Mouse (Mus musculus) ovary, postnatal 10 days (tissue): ENCODE results near the gene Cd4.
"Not testable (repeated sequence)": the region's sequence is repeated elsewhere in the genome, so short reads cannot be mapped to it uniquely, and the experiment has no call there.

ENCODE experiments used
- DNase-seq: peaks from one replicate; pipeline ENCODE4 v3.0.0; 2022; ENCODE audit warnings: low spot score

Gene Cd4

GRCm38 (mm10) chr6:124915942-124916694, 28.1 kb upstream of the Cd4 start:
- DNase-seq = no peak

GRCm38 (mm10) chr6:124915160-124915941, 27.3 kb upstream of the Cd4 start:
- no peak for DNase-seq

- no peak for DNase-seq
These were observed 26.5 kb upstream of the Cd4 start for GRCm38 (mm10) chr6:124914511-124914910.

- no peak for DNase-seq
These were observed 25.8 kb upstream of the Cd4 start for GRCm38 (mm10) chr6:124913721-124914285.

- no peak for DNase-seq
These were observed 25.2 kb upstream of the Cd4 start for GRCm38 (mm10) chr6:124913214-124913613.

- no peak for DNase-seq
These were observed 23.7 kb upstream of the Cd4 start, which contains the start of gene Lag3 for GRCm38 (mm10) chr6:124911533-124912218. Lag3 (minus strand) TSS chr6:124911705.

- DNase-seq = no peak
These were observed 22.0 kb upstream of the Cd4 start for GRCm38 (mm10) chr6:124910032-124910431.

- no peak for DNase-seq
These were observed 19.7 kb upstream of the Cd4 start for GRCm38 (mm10) chr6:124907767-124908166.

GRCm38 (mm10) chr6:124904991-124905860, 17.2 kb upstream of the Cd4 start:
- no peak for DNase-seq

GRCm38 (mm10) chr6:124904161-124904981, 16.4 kb upstream of the Cd4 start:
- DNase-seq = no peak

GRCm38 (mm10) chr6:124903580-124904151, 15.6 kb upstream of the Cd4 start:
- peak; percentile 96 for DNase-seq

- no peak for DNase-seq
These were observed 13.8 kb upstream of the Cd4 start for GRCm38 (mm10) chr6:124901851-124902250.

GRCm38 (mm10) chr6:124900801-124901480, 12.9 kb upstream of the Cd4 start:
- no peak for DNase-seq

GRCm38 (mm10) chr6:124900056-124900800, 12.2 kb upstream of the Cd4 start:
- no peak for DNase-seq

GRCm38 (mm10) chr6:124898359-124898758, 10.3 kb upstream of the Cd4 start:
- DNase-seq = no peak

GRCm38 (mm10) chr6:124894113-124894512, 6.1 kb upstream of the Cd4 start:
- not testable (repeated sequence) for DNase-seq

- no peak for DNase-seq
These were observed 3.0 kb upstream of the Cd4 start for GRCm38 (mm10) chr6:124890997-124891396.

- no peak for DNase-seq
These were observed 619 bp upstream of the Cd4 start for GRCm38 (mm10) chr6:124888555-124889125.
